In genomic region chr6:108531324-108532311, GRCm38 (mm10) we compare ENCODE assay signal across 8 mouse cellular contexts.
A peak's percentile ranks its signal among the peaks of the same experiment; 100 is the strongest.
DNase-seq lines count a peak whose midpoint lies in the region; ATAC-seq and TF ChIP-seq lines count a peak whose summit lies in the region.

No protein-coding gene starts in this region.

- in situ Hi-C loops in Patski (cut with MboI; ENCODE audit: low pct_unique_long_range_greater_than_20kb) = no loop called here

- peak overlapping the region; percentile 53; the same call in 1 of the 2 replicates for H3K27ac ChIP-seq in heart, embryonic 10.5 days
- H3K27ac ChIP-seq in kidney, embryonic 15.5 days = peak overlapping the region; percentile 78
- H3K27ac ChIP-seq in macrophage = peak overlapping the region; percentile 19

- no peak overlapping the region for H3K4me2 ChIP-seq in kidney, embryonic 15.5 days

- ATAC-seq in Patski = peak; percentile 52
- ATAC-seq in kidney, embryonic 15.5 days (replicated peaks; ENCODE audit: low FRiP score) = peak; percentile 40

- no peaks in the 10 kb centered on the region for H3K27me3 ChIP-seq in Patski
- no peaks in the 10 kb centered on the region for H3K27me3 ChIP-seq in heart, embryonic 10.5 days (ENCODE audit: insufficient read depth, poor library complexity, severe bottlenecking)
- H3K27me3 ChIP-seq in kidney, embryonic 15.5 days = no peaks in the 10 kb centered on the region
- H3K27me3 ChIP-seq in splenic B cell, adult 2 months (ENCODE audit: control insufficient read depth, insufficient read depth, low read length, poor library complexity, severe bottlenecking) = no peaks in the 10 kb centered on the region

- peak; percentile 64 for DNase-seq in CD4-positive, CD25-positive, alpha-beta regulatory T cell, adult 2 months (ENCODE audit: low read depth, low spot score)
- DNase-seq in Patski (ENCODE audit: low read depth, low spot score) = no peak
- no peak for DNase-seq in heart, embryonic 10.5 days (ENCODE audit: low spot score)
- peak; percentile 47 for DNase-seq in splenic B cell, adult 2 months (ENCODE audit: low read depth, low spot score)
- no peak for DNase-seq in left cerebral cortex, adult 8-10 months (ENCODE audit: low spot score in 2 of 2)
- DNase-seq in left cerebral cortex, adult 18-20 months (ENCODE audit: low spot score in 2 of 2) = no peak

- no peaks in the 10 kb centered on the region for H3K9me3 ChIP-seq in heart, embryonic 10.5 days
- no peaks in the 10 kb centered on the region for H3K9me3 ChIP-seq in kidney, embryonic 15.5 days (replicated peaks)

- WGBS in heart, embryonic 10.5 days = 34% methylated on average over 12 of the region's 12 CpGs
- 27% methylated on average over 12 of the region's 12 CpGs for WGBS in kidney, embryonic 15.5 days
- 57% methylated on average over 12 of the region's 12 CpGs for WGBS in macrophage (ENCODE audit: missing documents)

- no peak for TF ChIP-seq CTCF in Patski (IDR thresholded peaks at IDR 0.05)

- CTCF ChIA-PET in Patski (lab: Charles Lee) = interaction anchor here (0.5 to 1.6 kb wide), 5 partner anchors 10 to 171 kb away, joined by 3 to 4 read pairs (median 3); no protein-coding TSS in a partner anchor

- H3K4me1 ChIP-seq in heart, embryonic 10.5 days = peaks cover 38% of the 10 kb centered on the region
- H3K4me1 ChIP-seq in kidney, embryonic 15.5 days = peaks cover 55% of the 10 kb centered on the region

- peaks cover 4% of the 10 kb centered on the region; the same call in 1 of the 2 replicates for H3K36me3 ChIP-seq in heart, embryonic 10.5 days
- H3K36me3 ChIP-seq in kidney, embryonic 15.5 days = peaks cover 7% of the 10 kb centered on the region; the same call in 1 of the 2 replicates
- no peaks in the 10 kb centered on the region for H3K36me3 ChIP-seq in macrophage (ENCODE audit: inconsistent target)
- peaks cover 2% of the 10 kb centered on the region for H3K36me3 ChIP-seq in splenic B cell, adult 2 months (ENCODE audit: control insufficient read depth, insufficient read depth, low read length, poor library complexity, severe bottlenecking)

- no peaks in the 10 kb centered on the region for H3K79me2 ChIP-seq in macrophage (ENCODE audit: inconsistent target)

- no peak overlapping the region for H3K4me3 ChIP-seq in heart, embryonic 10.5 days
- H3K4me3 ChIP-seq in kidney, embryonic 15.5 days (replicated peaks) = no peak overlapping the region
- H3K4me3 ChIP-seq in macrophage (ENCODE audit: inconsistent target) = no peak overlapping the region

- POLR2A ChIA-PET in Patski (lab: Charles Lee) = interaction anchor here (1.3 kb wide), 1 partner anchor 128 kb away, joined by 6 read pairs; the partner anchor contains the start of gene Bhlhe40

- H3K9ac ChIP-seq in kidney, embryonic 15.5 days = no peak overlapping the region

Comparison
In these comparisons a context has a peak if more than half of its experiments do, and no peak if none do; other contexts are left out.
1. DNase-seq: peak in CD4-positive, CD25-positive, alpha-beta regulatory T cell, adult 2 months (single experiment) and splenic B cell, adult 2 months (single experiment); none in Patski (single experiment), heart, embryonic 10.5 days (single experiment), left cerebral cortex, adult 8-10 months (0 of 2) and left cerebral cortex, adult 18-20 months (0 of 2).
2. H3K27ac ChIP-seq: peak in every context shown above with its lines; median percentile 78 in kidney, embryonic 15.5 days; 53 in heart, embryonic 10.5 days; 19 in macrophage.